Mouse (Mus musculus): ENCODE results near the gene Mrpl41. TPM values are rescaled to one million over a fixed set of nuclear protein-coding genes. Genes with fewer than 3 reads are reported as not detected.

Mrpl41 gene
- 93.4 TPM for polyA plus RNA-seq (2017; shearing (Covaris generic))

DNA sequence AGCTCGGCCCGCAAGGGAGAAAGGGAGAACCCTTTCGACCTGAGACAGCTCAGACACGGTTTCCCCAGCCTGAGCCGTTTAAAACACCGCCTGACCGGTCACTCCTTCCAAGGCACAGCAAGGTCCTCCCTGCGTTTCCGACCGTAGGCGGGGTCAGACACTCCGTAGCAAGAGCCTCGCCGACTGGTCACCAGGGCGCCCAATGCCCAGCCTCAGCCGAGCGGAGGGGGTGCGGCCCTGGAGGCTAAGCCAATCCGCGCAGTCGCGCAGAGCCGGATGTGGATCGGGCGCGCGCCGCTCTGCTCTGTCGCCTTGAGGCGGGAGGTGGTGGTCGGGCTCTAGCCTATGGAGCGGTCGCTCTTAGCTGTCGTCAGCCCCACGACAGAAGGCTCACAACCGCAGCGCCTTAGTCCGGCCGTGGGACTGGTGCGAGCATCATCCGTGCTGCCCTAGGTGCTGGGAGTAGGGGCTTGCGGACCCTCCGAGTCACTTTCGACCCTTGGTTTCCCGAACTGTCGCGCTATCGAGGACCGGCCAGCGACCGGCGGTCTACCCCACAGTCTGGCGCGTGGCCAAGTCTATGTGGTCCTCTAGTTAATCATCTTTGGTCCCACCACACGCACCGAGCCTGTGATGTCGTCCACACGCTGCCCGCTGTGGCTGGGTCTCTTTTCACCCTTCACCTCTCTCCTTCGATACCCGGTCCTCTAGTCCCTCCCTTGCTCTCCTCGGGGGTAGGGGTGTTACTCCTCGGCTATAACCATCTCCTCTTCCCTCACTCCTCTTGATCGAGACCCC is at the start of gene Mrpl41:
TSS of gene Mrpl41 (minus strand) at position 193 of the 798 bp plus-strand sequence.

DNA sequence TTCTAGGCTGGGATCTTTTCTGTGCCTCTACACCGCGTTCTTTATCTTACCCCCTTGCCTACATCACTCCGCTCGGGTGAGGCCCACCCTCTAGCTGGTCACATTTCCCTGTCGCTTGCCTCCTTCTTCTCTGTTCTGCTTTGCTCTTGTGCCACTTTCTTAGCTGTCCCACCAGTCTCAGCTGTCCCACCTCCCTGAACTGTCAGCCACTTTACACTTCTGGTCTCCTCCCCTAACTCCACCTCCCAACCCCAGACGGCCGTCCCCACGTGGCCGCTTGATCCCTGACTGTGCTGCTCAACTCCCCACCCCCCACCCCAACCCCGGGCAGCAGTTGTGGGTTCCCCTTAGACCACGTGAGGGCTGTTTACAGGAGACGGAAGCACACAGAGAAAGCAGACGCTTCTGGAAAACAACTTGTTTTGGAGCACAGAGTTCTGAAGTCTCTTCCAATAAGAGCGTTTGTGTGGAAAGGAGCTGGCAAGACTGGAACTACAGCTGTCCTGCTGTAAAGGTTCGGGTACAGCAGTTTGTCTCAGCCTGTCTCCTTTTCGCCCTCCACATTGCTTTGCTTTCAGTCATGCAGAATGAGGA is 903 bp upstream of the Mrpl41 start, which contains the start of gene Pnpla7:
TSS of gene Pnpla7 (plus strand) at position 330 of the 594 bp plus-strand sequence.

GRCm38 (mm10) chr2:24962304-24963000 is 12.4 kb downstream of the Mrpl41 start, which contains the start of gene Dph7:
Gene Dph7 (plus strand): TSS chr2:24962400.

GRCm38 (mm10) chr2:24949421-24950188 is 25.3 kb downstream of the Mrpl41 start, which contains the start of gene Zmynd19:
Gene Zmynd19 (plus strand): TSS chr2:24949792.

GRCm38 (mm10) chr2:24935057-24935796 is 39.7 kb downstream of the Mrpl41 start, which contains the start of gene Arrdc1:
Gene Arrdc1 (minus strand): TSS chr2:24935252.

Other genes with a start within 250 kb of the Mrpl41 start
- gene Cacna1b, start 211.9 kb downstream of the Mrpl41 start, polyA plus RNA-seq (2017; shearing (Covaris generic)), result 0.07 TPM
- gene Ehmt1, start 55.5 kb downstream of the Mrpl41 start, polyA plus RNA-seq (2017; shearing (Covaris generic)), result 55.3 TPM
- gene Arrdc1, start 39.8 kb downstream of the Mrpl41 start, polyA plus RNA-seq (2017; shearing (Covaris generic)), result 197 TPM
- 21.1 TPM for gene Zmynd19, start 25.3 kb downstream of the Mrpl41 start, polyA plus RNA-seq (2017; shearing (Covaris generic))
- 15.2 TPM for gene Dph7, start 12.7 kb downstream of the Mrpl41 start, polyA plus RNA-seq (2017; shearing (Covaris generic))
- gene Pnpla7, start 935 bp upstream of the Mrpl41 start, polyA plus RNA-seq (2017; shearing (Covaris generic)), result 98.3 TPM
- 20.8 TPM for gene Nsmf, start 79.3 kb upstream of the Mrpl41 start, polyA plus RNA-seq (2017; shearing (Covaris generic))
- gene Entpd8, start 105.2 kb upstream of the Mrpl41 start, polyA plus RNA-seq (2017; shearing (Covaris generic)), result not detected
- gene Noxa1, start 120.1 kb upstream of the Mrpl41 start, polyA plus RNA-seq (2017; shearing (Covaris generic)), result not detected
- 3.0 TPM for gene Nrarp, start 205.7 kb upstream of the Mrpl41 start, polyA plus RNA-seq (2017; shearing (Covaris generic))
- gene Tor4a, start 221.8 kb upstream of the Mrpl41 start, polyA plus RNA-seq (2017; shearing (Covaris generic)), result 20.7 TPM
- gene Nelfb, start 236.4 kb upstream of the Mrpl41 start, polyA plus RNA-seq (2017; shearing (Covaris generic)), result 97.1 TPM
- gene Stpg3, start 239.5 kb upstream of the Mrpl41 start, polyA plus RNA-seq (2017; shearing (Covaris generic)), result not detected
- gene Fam166a, start 243.6 kb upstream of the Mrpl41 start, polyA plus RNA-seq (2017; shearing (Covaris generic)), result not detected
- gene Tubb4b, start 249.6 kb upstream of the Mrpl41 start, polyA plus RNA-seq (2017; shearing (Covaris generic)), result 99.9 TPM